Mouse (Mus musculus) urinary bladder, postnatal 4 days (tissue): ENCODE data around the gene Ncor2.

Experiments
- DNase-seq, 2 experiments: peaks; one replicate each; pipeline ENCODE4 v3.0.0; 2021 to 2022; ENCODE audit warnings: low spot score in 2 of 2

The Ncor2 gene

GRCm38 (mm10) chr5:125170107-125170842 is 8.7 kb downstream of the Ncor2 start:
- no peak for DNase-seq

DNA sequence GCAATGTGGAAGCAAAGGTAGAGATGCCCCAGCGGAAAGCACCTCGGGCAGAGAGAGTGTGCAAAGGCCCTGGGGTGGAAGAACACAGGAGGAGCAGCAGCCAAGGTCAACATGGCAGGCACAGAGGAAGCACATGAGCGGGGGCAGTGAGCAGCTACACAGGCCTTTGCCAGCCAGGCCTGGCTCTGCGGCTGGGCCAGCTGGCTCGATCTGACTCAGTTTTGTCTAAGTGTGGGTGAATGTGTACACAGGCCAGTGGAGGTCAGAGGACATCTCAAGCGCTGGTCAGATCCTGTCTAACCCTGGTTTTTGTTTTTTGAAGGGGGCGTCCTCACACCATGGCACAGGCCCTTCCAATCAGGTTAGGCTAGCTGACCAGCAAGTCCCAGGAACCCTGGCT is 10.9 kb downstream of the Ncor2 start:
- no peak for DNase-seq

DNA sequence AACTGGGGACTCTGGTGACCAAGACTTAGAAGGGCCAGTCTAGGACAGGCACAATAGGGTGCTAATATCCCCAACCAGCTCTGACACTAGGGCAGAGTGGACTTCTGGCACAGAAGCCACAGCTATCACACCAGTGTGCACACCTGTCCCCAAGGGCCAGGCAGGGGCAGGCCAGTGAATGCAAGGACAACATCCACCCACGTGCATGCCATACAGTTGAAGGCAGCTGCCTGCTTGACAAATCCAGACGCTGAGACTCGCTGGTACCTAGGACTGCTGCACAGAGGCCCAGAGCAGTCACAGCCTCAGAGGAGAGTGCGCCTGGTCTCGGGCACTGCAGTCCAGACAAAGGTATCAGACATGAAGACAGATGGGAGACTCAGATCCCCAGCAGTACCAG is 11.5 kb downstream of the Ncor2 start:
- DNase-seq, result no peak

GRCm38 (mm10) chr5:125165993-125166392 is 13.0 kb downstream of the Ncor2 start:
- no peak for DNase-seq

DNA sequence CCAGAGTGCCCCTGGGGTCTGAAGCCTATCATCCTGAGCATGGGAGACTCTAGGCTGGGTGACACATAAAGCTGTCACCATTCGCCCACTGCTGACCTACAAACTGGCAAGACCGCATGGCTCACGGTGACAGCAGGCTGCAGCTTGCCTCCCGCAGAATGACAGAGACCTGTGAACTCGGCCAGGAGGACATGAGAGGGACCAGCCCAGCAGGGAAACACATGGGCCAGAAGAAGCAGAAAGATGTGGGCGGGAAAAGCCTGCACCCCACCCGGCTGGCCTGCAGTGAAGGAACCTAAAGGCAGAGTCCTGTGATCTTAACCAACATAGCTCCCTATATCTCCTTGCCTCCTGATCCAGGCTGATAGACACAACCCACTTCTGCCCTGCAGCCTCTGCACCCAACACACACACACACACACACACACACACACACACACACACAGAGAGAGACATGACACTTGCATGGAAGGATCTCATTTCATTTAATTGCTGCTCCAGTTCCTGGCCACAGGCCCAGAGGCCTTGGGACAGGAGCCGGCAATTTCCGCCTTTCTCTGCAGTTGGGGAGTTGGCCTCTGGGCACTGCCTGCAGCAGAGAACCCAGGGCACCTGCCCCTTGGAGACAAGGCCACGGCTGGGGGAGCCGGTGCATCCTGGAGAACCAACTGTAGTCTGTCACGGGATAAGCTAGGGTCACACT is 14.4 kb downstream of the Ncor2 start:
- DNase-seq, result peak; percentile 75 to 80

DNA sequence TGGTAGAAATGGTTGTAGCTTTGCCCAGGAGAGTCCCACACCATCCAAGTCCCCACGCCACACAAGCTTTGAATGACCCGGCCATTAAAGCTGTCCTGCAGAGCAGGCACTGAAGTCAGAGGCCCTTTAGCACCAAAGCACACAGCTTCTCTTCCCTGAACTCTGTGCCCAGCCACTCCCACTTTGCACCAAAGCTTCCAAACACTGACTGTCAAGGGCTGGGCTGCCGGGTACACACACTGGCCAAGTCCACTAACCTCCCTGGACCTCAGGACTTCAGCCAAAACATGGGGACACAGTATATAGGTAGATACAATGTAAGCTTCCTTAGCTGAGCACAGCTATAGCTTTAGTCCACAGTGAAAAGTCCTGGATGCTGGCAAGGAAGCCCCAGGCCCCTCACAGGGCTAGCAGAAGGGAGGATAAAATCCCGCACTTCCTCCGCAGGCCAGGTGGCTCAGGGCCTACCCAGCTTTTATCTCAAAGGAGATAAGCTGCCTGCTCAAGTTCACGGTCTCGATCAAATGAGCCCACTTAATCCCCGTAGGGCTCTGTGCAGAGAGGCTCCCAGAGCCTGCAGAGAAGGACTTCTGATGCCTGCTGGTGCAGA is 15.5 kb downstream of the Ncor2 start:
- no peak for DNase-seq

- no peak for DNase-seq
Measured at GRCm38 (mm10) chr5:125162461-125162860, 16.6 kb downstream of the Ncor2 start.

GRCm38 (mm10) chr5:125159804-125160405 is 19.1 kb downstream of the Ncor2 start:
- no peak for DNase-seq

DNA sequence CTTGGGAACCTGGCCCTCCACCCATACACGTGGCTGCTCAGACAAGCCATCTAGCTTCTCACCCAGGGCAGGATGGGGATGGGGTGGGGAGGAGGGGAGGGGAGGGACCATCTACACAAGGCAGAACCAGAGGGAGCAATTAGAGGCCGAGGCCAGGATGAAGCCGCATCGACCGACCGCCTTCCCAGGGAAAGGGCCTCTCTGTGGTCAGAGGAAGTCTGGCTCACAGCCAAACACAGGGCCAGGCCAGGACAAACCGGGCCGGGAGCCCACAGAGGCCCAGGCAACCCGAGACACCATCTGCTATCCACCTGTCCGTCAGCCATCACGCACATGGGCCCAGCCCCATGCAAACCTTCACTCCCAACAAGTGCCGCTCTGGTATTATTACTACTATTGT is 19.7 kb downstream of the Ncor2 start:
- DNase-seq, result peak; percentile 80 to 82

GRCm38 (mm10) chr5:125158232-125158961 is 20.6 kb downstream of the Ncor2 start:
- DNase-seq, result no peak

DNA sequence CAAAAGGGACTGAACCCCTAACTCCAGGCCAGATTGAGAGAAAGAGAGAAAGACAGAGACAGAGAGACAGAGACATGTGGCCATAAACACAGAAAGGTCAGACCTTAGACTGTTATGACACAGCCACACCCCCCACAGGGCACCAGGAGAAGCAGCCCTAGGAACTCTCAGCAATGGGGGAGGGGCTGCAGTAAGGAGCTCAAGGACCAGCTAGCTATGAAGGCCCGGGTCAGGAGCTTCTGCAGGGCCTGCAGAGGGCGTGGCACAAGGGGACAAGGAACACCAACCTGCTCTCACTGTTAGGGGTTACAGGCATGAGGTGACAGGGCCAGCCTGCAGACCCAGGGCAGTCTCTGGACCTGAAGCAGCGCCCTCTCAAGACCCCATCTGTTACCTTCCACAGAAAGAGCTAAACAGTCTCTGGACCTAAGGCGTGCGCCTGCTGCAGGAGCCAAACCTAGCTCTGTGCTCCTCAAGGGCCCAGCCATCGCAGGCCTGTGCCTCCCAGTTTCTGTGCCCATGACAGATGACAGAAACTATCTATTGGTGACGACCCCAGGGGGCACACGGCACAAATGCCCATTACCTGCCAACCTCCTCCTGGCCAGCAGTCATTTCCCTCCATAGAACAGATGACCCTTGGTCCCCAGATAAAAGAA is 21.5 kb downstream of the Ncor2 start:
- DNase-seq, result no peak

DNA sequence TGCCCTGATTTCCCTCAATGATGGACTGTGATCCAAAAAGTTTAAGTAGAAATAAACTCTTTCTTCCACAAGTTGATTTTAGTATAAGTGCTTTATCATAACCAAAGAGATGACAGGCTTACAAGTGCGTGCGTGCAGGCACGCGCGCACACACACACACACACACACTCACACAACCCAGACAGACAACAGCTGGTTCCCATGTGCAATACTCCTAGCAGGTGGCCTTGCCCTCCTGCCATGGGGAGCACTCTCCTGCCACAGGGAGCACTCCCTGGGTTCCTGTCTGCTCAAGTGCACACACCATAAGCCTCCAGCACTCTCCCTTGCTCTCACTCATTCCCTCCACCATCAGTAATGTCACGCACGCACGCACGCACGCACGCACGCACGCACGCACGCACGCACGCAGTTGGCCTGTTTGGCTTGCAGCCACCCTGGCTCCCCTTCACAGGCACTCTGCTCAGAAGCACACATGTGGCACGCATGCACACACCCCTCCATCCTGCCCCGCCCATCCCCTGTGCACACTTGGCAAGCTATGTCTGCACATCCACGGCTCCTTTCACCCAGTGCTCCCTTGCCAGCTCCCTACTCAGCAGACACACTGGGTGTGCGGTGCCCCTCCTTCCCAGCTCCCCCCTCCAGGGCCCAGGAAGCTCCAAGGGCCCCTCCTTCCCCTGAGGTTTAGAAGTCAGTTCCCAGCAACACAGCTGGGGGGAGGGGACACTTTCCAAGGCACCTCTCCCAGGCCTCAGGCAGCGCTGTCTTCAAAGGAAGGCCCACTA is 22.4 kb downstream of the Ncor2 start:
- DNase-seq, result no peak

DNA sequence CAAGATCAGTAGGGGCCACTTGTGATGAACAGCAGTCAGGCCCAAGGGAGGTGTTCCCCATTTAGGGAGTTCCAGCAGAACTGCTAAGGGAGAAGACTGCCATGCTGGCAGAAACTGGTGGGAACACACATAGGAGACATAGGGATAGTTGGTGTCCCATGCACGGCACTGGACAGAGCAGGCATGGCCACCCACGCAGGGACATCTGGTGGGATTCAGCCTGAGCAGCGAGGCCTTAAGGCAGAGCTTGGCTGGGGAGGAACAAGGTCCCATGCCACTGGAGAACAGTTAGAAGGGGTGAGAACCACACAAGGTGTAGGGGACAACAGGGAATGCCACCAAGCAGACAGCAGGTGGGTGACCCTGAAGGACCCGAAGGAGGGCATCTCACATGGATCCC is 23.6 kb downstream of the Ncor2 start:
- DNase-seq, result no peak

DNA sequence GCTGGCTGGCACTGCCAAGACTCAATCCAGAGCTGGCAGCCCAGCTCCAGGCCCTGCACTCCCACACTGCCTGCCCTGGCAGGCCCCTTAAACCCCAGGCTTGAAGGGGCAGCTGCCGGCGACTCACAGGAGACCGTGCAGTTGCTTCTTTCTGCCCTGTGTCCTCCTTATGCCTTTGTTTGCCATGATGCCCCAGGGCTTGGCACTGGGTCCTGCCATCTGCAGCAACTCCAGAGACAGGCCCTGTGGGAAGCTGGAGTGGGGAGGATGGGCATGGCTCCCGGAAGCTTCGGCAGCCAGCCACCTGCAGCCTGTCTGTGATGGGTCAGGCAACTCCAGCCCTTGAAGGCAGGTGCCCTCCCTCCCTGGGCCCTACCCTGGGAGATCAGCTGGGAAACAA is 24.0 kb downstream of the Ncor2 start:
- no peak for DNase-seq

DNA sequence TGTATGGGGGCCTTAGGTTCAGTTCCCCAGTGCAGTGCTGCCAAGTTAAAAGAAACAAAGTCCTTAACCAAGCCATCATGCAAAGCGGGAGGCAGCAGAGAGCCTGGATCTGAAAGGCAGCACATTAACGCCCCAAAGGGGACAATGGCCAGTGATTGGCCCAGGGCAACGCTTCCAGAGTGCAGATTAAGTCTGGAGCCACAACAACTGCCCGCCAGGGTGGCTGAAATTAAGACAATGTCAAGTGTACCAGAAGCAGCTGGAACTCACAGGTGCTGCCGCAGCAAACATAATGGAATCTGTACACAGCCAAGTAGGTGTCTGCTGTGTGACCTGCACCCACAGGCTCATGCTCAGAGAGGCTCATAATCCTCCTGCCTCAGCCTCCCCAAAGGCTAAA is 24.8 kb downstream of the Ncor2 start:
- DNase-seq, result no peak

- no peak for DNase-seq
Measured at GRCm38 (mm10) chr5:125153201-125153816, 25.7 kb downstream of the Ncor2 start.

DNA sequence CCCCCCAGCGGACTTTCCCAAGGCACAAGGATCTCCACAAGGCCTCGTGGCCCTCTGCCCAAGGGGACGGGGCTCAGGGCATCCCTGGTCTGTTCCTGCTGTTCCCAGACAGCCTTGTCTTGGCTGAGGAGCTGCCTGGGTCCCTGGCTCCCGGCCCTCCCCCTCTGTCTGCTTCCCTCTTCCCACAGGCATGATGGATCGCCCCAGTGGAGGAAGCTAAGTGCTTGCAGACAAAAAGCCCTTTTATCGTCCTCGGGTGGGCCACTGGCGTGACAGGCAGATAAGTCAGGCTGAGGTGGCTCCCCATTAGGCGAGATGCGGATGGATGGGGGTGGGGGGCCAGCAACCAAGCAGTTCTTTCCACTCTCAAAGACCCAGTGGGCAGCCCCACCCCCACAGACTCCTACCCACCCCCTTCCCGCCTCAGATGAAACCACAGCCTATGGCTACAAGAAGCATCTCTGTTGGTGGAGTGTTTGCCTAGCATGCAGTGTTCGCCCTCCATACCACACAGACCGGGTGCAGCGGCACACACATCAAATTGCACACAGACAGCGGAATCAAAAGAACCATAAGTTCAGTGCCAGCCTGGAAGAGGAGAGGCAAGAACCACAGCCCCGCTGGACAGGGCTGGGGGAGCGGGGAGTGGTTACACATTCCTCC is 27.0 kb downstream of the Ncor2 start:
- DNase-seq, result peak in 1 of 2 experiments; percentile 66

- DNase-seq, result no peak
Measured at GRCm38 (mm10) chr5:125150951-125151564, 28.0 kb downstream of the Ncor2 start.

DNA sequence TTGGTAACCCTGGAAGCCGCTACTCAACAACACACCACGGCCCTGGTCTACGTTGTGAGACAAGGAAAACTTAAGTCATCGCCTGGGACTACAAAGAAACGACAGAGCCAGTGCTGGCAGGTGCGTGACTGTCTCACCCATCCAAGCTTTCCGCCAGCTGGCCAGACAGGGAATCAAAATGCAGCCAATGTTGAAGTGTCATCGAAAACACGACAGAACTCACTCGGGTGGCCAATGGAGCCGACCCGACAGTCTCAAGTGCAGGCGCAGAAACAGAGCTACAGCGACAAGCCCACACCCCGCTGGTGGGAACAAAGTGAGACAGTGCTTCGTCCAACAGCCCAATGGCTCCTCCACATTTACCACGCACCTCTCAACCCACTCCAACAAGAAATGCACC is 29.9 kb downstream of the Ncor2 start:
- no peak for DNase-seq
